Mouse (Mus musculus) liver, postnatal 0 days (tissue): ENCODE results near the gene Mthfd1l.

Source experiments
- CTCF ChIP-seq: sonication (generic); IDR thresholded peaks from 2 replicates; pipeline ENCODE4 v1.5.1; 2016; ENCODE audit warnings: antibody characterized with exemption, low read depth
- EP300 ChIP-seq: IDR thresholded peaks from 2 replicates; pipeline ENCODE4 v1.6.1; 2016; ENCODE audit warnings: antibody characterized with exemption, low read depth, mild to moderate bottlenecking

- no peak for TF ChIP-seq CTCF
- TF ChIP-seq EP300 = no peak
Measured at GRCm38 (mm10) chr10:4050236-4050635, 77.3 kb downstream of the Mthfd1l start.
